Comparison of ENCODE assay signal across 7 mouse cellular contexts in genomic region chr1:43934416-43934810, GRCm38 (mm10). TPM values are rescaled to one million over a fixed set of nuclear protein-coding genes. Genes with fewer than 3 reads are reported as not detected.
DNase-seq lines count a peak whose midpoint lies in the region; ATAC-seq lines count a peak whose summit lies in the region.

No protein-coding gene starts in this region.

- peak overlapping the region; percentile 98 for H3K9ac ChIP-seq in embryonic facial prominence, embryonic 15.5 days
- peak overlapping the region; percentile 98 for H3K9ac ChIP-seq in limb, embryonic 13.5 days
- H3K9ac ChIP-seq in stomach, embryonic 15.5 days: peak overlapping the region; percentile 88

- 2% methylated on average over 17 of the region's 17 CpGs for WGBS in embryonic facial prominence, embryonic 15.5 days
- WGBS in limb, embryonic 13.5 days: under 1% methylated on average over 17 of the region's 17 CpGs
- 1% methylated on average over 17 of the region's 17 CpGs for WGBS in stomach, embryonic 15.5 days

- H3K27ac ChIP-seq in embryonic facial prominence, embryonic 15.5 days (replicated peaks): peak overlapping the region; percentile 99
- peak overlapping the region; percentile 85 for H3K27ac ChIP-seq in limb, embryonic 13.5 days
- peak overlapping the region; percentile 96 for H3K27ac ChIP-seq in stomach, embryonic 15.5 days

- H3K4me2 ChIP-seq in embryonic facial prominence, embryonic 15.5 days (replicated peaks): peak overlapping the region; percentile 49
- peak overlapping the region; percentile 66 for H3K4me2 ChIP-seq in limb, embryonic 13.5 days (replicated peaks)
- peak overlapping the region; percentile 54 for H3K4me2 ChIP-seq in stomach, embryonic 15.5 days

- H3K36me3 ChIP-seq in embryonic facial prominence, embryonic 15.5 days: no peaks in the 10 kb centered on the region
- no peaks in the 10 kb centered on the region; the same call in 1 of the 2 replicates for H3K36me3 ChIP-seq in limb, embryonic 13.5 days
- H3K36me3 ChIP-seq in stomach, embryonic 15.5 days: no peaks in the 10 kb centered on the region

- H3K4me3 ChIP-seq in embryonic facial prominence, embryonic 15.5 days (replicated peaks): peak overlapping the region; percentile 100
- peak overlapping the region; percentile 99 for H3K4me3 ChIP-seq in limb, embryonic 13.5 days
- H3K4me3 ChIP-seq in stomach, embryonic 15.5 days (replicated peaks): peak overlapping the region; percentile 95

- no peaks in the 10 kb centered on the region for H3K27me3 ChIP-seq in embryonic facial prominence, embryonic 15.5 days
- no peaks in the 10 kb centered on the region for H3K27me3 ChIP-seq in limb, embryonic 13.5 days
- no peaks in the 10 kb centered on the region for H3K27me3 ChIP-seq in stomach, embryonic 15.5 days (replicated peaks)

- H3K9me3 ChIP-seq in embryonic facial prominence, embryonic 15.5 days (replicated peaks): no peaks in the 10 kb centered on the region
- H3K9me3 ChIP-seq in limb, embryonic 13.5 days: no peaks in the 10 kb centered on the region
- no peaks in the 10 kb centered on the region for H3K9me3 ChIP-seq in stomach, embryonic 15.5 days

- ATAC-seq in embryonic facial prominence, embryonic 15.5 days (ENCODE audit: insufficient number of reproducible peaks, low FRiP score, low TSS enrichment, low read depth): no peak
- no peak for ATAC-seq in limb, embryonic 13.5 days (ENCODE audit: low FRiP score, low read depth)
- no peak for ATAC-seq in stomach, embryonic 15.5 days (ENCODE audit: insufficient read depth, low FRiP score, low read depth)

- peaks cover 5% of the 10 kb centered on the region; the same call in 1 of the 2 replicates for H3K4me1 ChIP-seq in embryonic facial prominence, embryonic 15.5 days
- peaks cover 15% of the 10 kb centered on the region for H3K4me1 ChIP-seq in limb, embryonic 13.5 days
- H3K4me1 ChIP-seq in stomach, embryonic 15.5 days: peaks cover 4% of the 10 kb centered on the region; the same call in 1 of the 2 replicates

- peak; percentile 25 for DNase-seq in ovary, adult 18-20 months (ENCODE audit: low spot score)
- DNase-seq in ovary, postnatal 10 days (ENCODE audit: low spot score): no peak
- no peak for DNase-seq in adrenal gland, postnatal 36 days
- DNase-seq in adrenal gland, adult (ENCODE audit: inconsistent age in 2 of 2, low spot score in 1 of 2): no peak

RNA-seq across cellular contexts. Expression of gene Tpp2, which starts 1.0 kb away (rescaled TPM):
- 52.1 and 56.5 TPM in 2 replicates for polyA plus RNA-seq in embryonic facial prominence, embryonic 15.5 days (2015; fragmentation: Nextera tagmentation; extraction: Ambion mirVana)
- polyA plus RNA-seq in limb, embryonic 13.5 days (2015; fragmentation: Nextera tagmentation; extraction: Ambion mirVana): 67.3 and 70.0 TPM in 2 replicates
- polyA plus RNA-seq in stomach, embryonic 15.5 days (2015; fragmentation: Nextera tagmentation; extraction: Ambion mirVana): 52.5 and 59.7 TPM in 2 replicates
- total RNA-seq in adrenal gland, postnatal 36 days (2021): 10 to 100 TPM; 50.5 to 53.4 TPM
